Mouse (Mus musculus) myocyte (in vitro differentiated cells): ENCODE results near the gene A730061H03Rik.

Experiments used
- E2F4 ChIP-seq: IDR thresholded peaks from one replicate; pipeline ENCODE4 v1.6.1; 2011; ENCODE audit warnings: mild to moderate bottlenecking, control low read depth, moderate library complexity; ENCODE audit not compliant: insufficient read depth
- MAX ChIP-seq: IDR thresholded peaks from one replicate; pipeline ENCODE4 v1.6.1; 2011; ENCODE audit warnings: low read depth, mild to moderate bottlenecking, control low read depth
- POLR2A ChIP-seq: IDR thresholded peaks from one replicate; pipeline ENCODE4 v1.6.1; 2011; ENCODE audit warnings: low read depth, mild to moderate bottlenecking, control low read depth, moderate library complexity; ENCODE audit not compliant: insufficient read length
- POLR2AphosphoS2 ChIP-seq: IDR thresholded peaks from one replicate; pipeline ENCODE4 v1.6.1; 2011; ENCODE audit warnings: low read depth, control low read depth; ENCODE audit not compliant: insufficient read length
- TCF12 ChIP-seq: IDR thresholded peaks from one replicate; pipeline ENCODE4 v1.6.1; 2011; ENCODE audit warnings: mild to moderate bottlenecking, control low read depth; ENCODE audit not compliant: poor library complexity, insufficient read depth, severe bottlenecking
- TCF3 ChIP-seq: IDR thresholded peaks from one replicate; pipeline ENCODE4 v1.6.1; 2011; ENCODE audit warnings: low read depth, control low read depth; ENCODE audit not compliant: insufficient read length

GRCm38 (mm10) chr14:55586149-55586548 lies 25.9 kb upstream of the A730061H03Rik start:
- no peak for TF ChIP-seq MAX
- TF ChIP-seq E2F4 = no peak
- TF ChIP-seq POLR2A = no peak
- no peak for TF ChIP-seq TCF3
- TF ChIP-seq POLR2AphosphoS2 = no peak
- TF ChIP-seq TCF12 = no peak
